Mouse (Mus musculus) ES-Bruce4 (cell line): ENCODE measurements around the gene Klhdc1.

Experiments
- CTCF ChIP-seq: IDR thresholded peaks from one replicate; pipeline ENCODE4 v1.8.1; 2011; ENCODE audit warnings: low read depth, low read length
- EP300 ChIP-seq: IDR thresholded peaks from 2 replicates; pipeline ENCODE4 v1.6.1; 2011; ENCODE audit warnings: low read depth, low read length; ENCODE audit not compliant: insufficient read depth

- TF ChIP-seq CTCF (peak; percentile 68), EP300 (no peak)
These were observed 11.7 kb upstream of the Klhdc1 start for GRCm38 (mm10) chr12:69229251-69229650.
